Mouse (Mus musculus): ENCODE data around the gene Nfatc3. TPM values are rescaled to one million over a fixed set of nuclear protein-coding genes. Genes with fewer than 3 reads are reported as not detected.

The Nfatc3 gene
- polyA plus RNA-seq, 1 experiment = 12.6 TPM

GRCm38 (mm10) chr8:106163251-106163650 is 104.6 kb downstream of the Nfatc3 start:
- TF ChIP-seq FOSL1 (IDR thresholded peaks at IDR 0.05; ENCODE audit: insufficient read depth, low read length, poor library complexity, severe bottlenecking) (no peak), CTCF (IDR thresholded peaks at IDR 0.05; ENCODE audit: control insufficient read depth, insufficient read depth, insufficient read length) (no peak), MYOD1 (IDR thresholded peaks at IDR 0.05; ENCODE audit: control insufficient read depth, insufficient read length, low read depth) (no peak)
- Histone ChIP-seq H3K27me3 (ENCODE audit: control insufficient read depth, insufficient read depth, insufficient read length) (no peaks in the 10 kb centered on the region), H3K79me3 (ENCODE audit: low read depth) (no peaks in the 10 kb centered on the region), H3K4me3 (ENCODE audit: insufficient read depth, poor library complexity, severe bottlenecking) (no peak overlapping the region), H3ac (ENCODE audit: control insufficient read depth, insufficient read length, low read depth) (no peak overlapping the region), H3K79me2 (ENCODE audit: control insufficient read depth, insufficient read depth) (peaks cover 2% of the 10 kb centered on the region), H3K36me3 (ENCODE audit: control insufficient read depth, insufficient read depth) (peaks cover 22% of the 10 kb centered on the region)

- Histone ChIP-seq H3K79me2 (ENCODE audit: control insufficient read depth, insufficient read depth) (peaks cover 24% of the 10 kb centered on the region), H3K4me3 (ENCODE audit: insufficient read depth, poor library complexity, severe bottlenecking) (no peak overlapping the region), H3K27me3 (ENCODE audit: control insufficient read depth, insufficient read depth, insufficient read length) (no peaks in the 10 kb centered on the region), H3ac (ENCODE audit: control insufficient read depth, insufficient read length, low read depth) (no peak overlapping the region), H3K79me3 (ENCODE audit: low read depth) (peaks cover 15% of the 10 kb centered on the region), H3K36me3 (ENCODE audit: control insufficient read depth, insufficient read depth) (peaks cover 15% of the 10 kb centered on the region)
- no peak for TF ChIP-seq CEBPB (IDR thresholded peaks at IDR 0.05; ENCODE audit: low read depth)
- TF ChIP-seq FOSL1 (IDR thresholded peaks at IDR 0.05; ENCODE audit: insufficient read depth, low read length, poor library complexity, severe bottlenecking) = no peak
- no peak for TF ChIP-seq MAX (IDR thresholded peaks at IDR 0.05)
- TF ChIP-seq MYOD1 (IDR thresholded peaks at IDR 0.05; ENCODE audit: control insufficient read depth, insufficient read length, low read depth) = no peak
- no peak for TF ChIP-seq USF1 (IDR thresholded peaks at IDR 0.05; ENCODE audit: low read depth)
- TF ChIP-seq CTCF (IDR thresholded peaks at IDR 0.05; ENCODE audit: control insufficient read depth, insufficient read depth, insufficient read length) = peak; percentile 39
Measured at GRCm38 (mm10) chr8:106165460-106165859, 106.8 kb downstream of the Nfatc3 start.

- TF ChIP-seq USF1 (IDR thresholded peaks at IDR 0.05; ENCODE audit: low read depth) = no peak
- no peak for TF ChIP-seq CEBPB (IDR thresholded peaks at IDR 0.05; ENCODE audit: low read depth)
- peak; percentile 61 for TF ChIP-seq MAX (IDR thresholded peaks at IDR 0.05)
- H3K27me3 ChIP-seq (ENCODE audit: control insufficient read depth, insufficient read depth, insufficient read length) = no peaks in the 10 kb centered on the region
- peak within 1 kb of the TSS; percentile 69 for H3K4me3 ChIP-seq (ENCODE audit: insufficient read depth, poor library complexity, severe bottlenecking)
- H3ac ChIP-seq (ENCODE audit: control insufficient read depth, insufficient read length, low read depth) = peak within 1 kb of the TSS; percentile 90
- peaks cover 7% of the 10 kb centered on the region for H3K36me3 ChIP-seq (ENCODE audit: control insufficient read depth, insufficient read depth)
- peaks cover 36% of the 10 kb centered on the region for H3K79me3 ChIP-seq (ENCODE audit: low read depth)
- peaks cover 55% of the 10 kb centered on the region for H3K79me2 ChIP-seq (ENCODE audit: control insufficient read depth, insufficient read depth)
Measured at GRCm38 (mm10) chr8:106168356-106169016, 109.8 kb downstream of the Nfatc3 start, which contains the start of gene Slc7a6. Gene Slc7a6 (plus strand): TSS chr8:106168857.

GRCm38 (mm10) chr8:106169017-106169933 is 110.6 kb downstream of the Nfatc3 start:
- H3K79me2 ChIP-seq (ENCODE audit: control insufficient read depth, insufficient read depth) = peaks cover 62% of the 10 kb centered on the region
- H3K27me3 ChIP-seq (ENCODE audit: control insufficient read depth, insufficient read depth, insufficient read length) = no peaks in the 10 kb centered on the region
- H3K4me3 ChIP-seq (ENCODE audit: insufficient read depth, poor library complexity, severe bottlenecking) = peak overlapping the region; percentile 69
- H3K36me3 ChIP-seq (ENCODE audit: control insufficient read depth, insufficient read depth) = peaks cover 4% of the 10 kb centered on the region
- TF ChIP-seq MAX (IDR thresholded peaks at IDR 0.05) = peak; percentile 1
- TF ChIP-seq FOSL1 (IDR thresholded peaks at IDR 0.05; ENCODE audit: insufficient read depth, low read length, poor library complexity, severe bottlenecking) = no peak
- no peak for TF ChIP-seq CTCF (IDR thresholded peaks at IDR 0.05; ENCODE audit: control insufficient read depth, insufficient read depth, insufficient read length)
- peak overlapping the region; percentile 90 for H3ac ChIP-seq (ENCODE audit: control insufficient read depth, insufficient read length, low read depth)
- peaks cover 44% of the 10 kb centered on the region for H3K79me3 ChIP-seq (ENCODE audit: low read depth)

- TF ChIP-seq MYOD1 (IDR thresholded peaks at IDR 0.05; ENCODE audit: control insufficient read depth, insufficient read length, low read depth) (no peak), CTCF (IDR thresholded peaks at IDR 0.05; ENCODE audit: control insufficient read depth, insufficient read depth, insufficient read length) (no peak), MYOG (IDR thresholded peaks at IDR 0.05; ENCODE audit: control insufficient read depth, extremely low read depth, insufficient read length) (no peak), MAX (IDR thresholded peaks at IDR 0.05) (no peak), FOSL1 (IDR thresholded peaks at IDR 0.05; ENCODE audit: insufficient read depth, low read length, poor library complexity, severe bottlenecking) (no peak), USF1 (IDR thresholded peaks at IDR 0.05; ENCODE audit: low read depth) (no peak), CEBPB (IDR thresholded peaks at IDR 0.05; ENCODE audit: low read depth) (no peak)
- Histone ChIP-seq H3K36me3 (ENCODE audit: control insufficient read depth, insufficient read depth) (no peaks in the 10 kb centered on the region), H3K79me3 (ENCODE audit: low read depth) (peaks cover 51% of the 10 kb centered on the region), H3K79me2 (ENCODE audit: control insufficient read depth, insufficient read depth) (peaks cover 70% of the 10 kb centered on the region), H3K27me3 (ENCODE audit: control insufficient read depth, insufficient read depth, insufficient read length) (no peaks in the 10 kb centered on the region), H3ac (ENCODE audit: control insufficient read depth, insufficient read length, low read depth) (peak overlapping the region; percentile 90), H3K4me3 (ENCODE audit: insufficient read depth, poor library complexity, severe bottlenecking) (peak overlapping the region; percentile 69)
Measured at GRCm38 (mm10) chr8:106169934-106170480, 111.4 kb downstream of the Nfatc3 start.

All from C2C12 (cell line).